Mouse (Mus musculus): Measurements from ENCODE around the gene Cped1. TPM values are rescaled to one million over a fixed set of nuclear protein-coding genes. Genes with fewer than 3 reads are reported as not detected.
"Not testable (repeated sequence)": the region's sequence is repeated elsewhere in the genome, so short reads cannot be mapped to it uniquely, and the experiment has no call there.

Gene Cped1
- polyA plus RNA-seq, 1 experiment from 2014 or later, result 6.4 TPM

DNA sequence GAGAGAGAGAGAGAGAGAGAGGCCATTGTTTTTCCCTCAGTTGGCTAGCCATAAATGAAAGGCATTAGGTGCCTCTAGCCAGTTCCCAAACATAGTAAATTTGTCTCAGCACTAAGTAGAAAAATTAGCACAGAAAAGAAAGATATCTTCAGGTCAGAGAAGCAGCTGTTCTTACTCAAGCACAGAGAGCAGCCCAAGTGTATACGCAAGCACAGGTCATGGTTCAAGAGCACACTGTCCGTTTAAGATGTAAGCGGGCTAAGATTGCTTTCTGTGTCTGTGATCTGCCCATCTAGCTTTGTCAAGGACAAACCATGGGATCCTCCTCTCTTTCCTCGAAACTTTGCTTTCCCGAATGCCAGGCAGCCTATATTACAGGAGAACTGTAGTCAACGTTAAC, 249.4 kb downstream of the Cped1 start:
- H3K4me3 ChIP-seq (ENCODE audit: low read depth, low read length), result no peak overlapping the region
- H3K4me2 ChIP-seq, result no peak overlapping the region
- no peak overlapping the region for H3K9ac ChIP-seq (ENCODE audit: low read depth, low read length)
- H3K4me1 ChIP-seq (ENCODE audit: control insufficient read depth, insufficient read depth, low read length), result no peaks in the 10 kb centered on the region; the same call in 1 of the 2 replicates
- H3K27me3 ChIP-seq (ENCODE audit: control insufficient read depth, insufficient read depth, low read length), result no peaks in the 10 kb centered on the region
- no peaks in the 10 kb centered on the region for H3K36me3 ChIP-seq (ENCODE audit: control insufficient read depth, insufficient read depth, low read length)
- no peaks in the 10 kb centered on the region for H3K9me3 ChIP-seq (replicated peaks; ENCODE audit: control insufficient read depth, low read length)
- ATAC-seq (replicated peaks; ENCODE audit: insufficient number of reproducible peaks, low FRiP score, low TSS enrichment), result no peak
- no peak overlapping the region for H3K27ac ChIP-seq (ENCODE audit: low read depth, low read length)
- WGBS (ENCODE audit: insufficient replicate concordance), result 77% methylated on average over 6 of the region's 6 CpGs

DNA sequence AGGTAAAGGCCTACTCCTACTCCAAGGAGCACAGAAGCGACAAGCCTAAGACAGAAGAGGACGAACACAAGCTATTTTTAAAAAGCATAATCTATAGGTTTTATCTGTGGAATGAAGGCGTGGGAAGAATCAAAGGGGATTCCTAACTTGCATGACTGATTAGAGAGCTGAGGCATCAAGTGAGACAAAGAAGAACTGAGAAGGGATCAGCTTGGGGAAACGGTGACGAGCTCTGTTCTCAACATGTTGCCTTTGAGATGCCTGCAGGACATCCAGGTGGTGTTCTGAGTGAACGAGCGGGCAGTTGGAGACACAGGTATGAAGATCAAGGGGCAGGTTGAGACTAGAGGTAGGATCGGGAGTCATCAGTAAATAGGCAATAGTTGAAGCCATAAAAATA, 257.6 kb downstream of the Cped1 start:
- no peak overlapping the region for H3K9ac ChIP-seq (ENCODE audit: low read depth, low read length)
- H3K36me3 ChIP-seq (ENCODE audit: control insufficient read depth, insufficient read depth, low read length), result no peaks in the 10 kb centered on the region
- H3K27me3 ChIP-seq (ENCODE audit: control insufficient read depth, insufficient read depth, low read length), result no peaks in the 10 kb centered on the region
- 0 out of 2 replicates have a peak, but pooled peaks cover 2% of the 10 kb centered on the region for H3K4me1 ChIP-seq (ENCODE audit: control insufficient read depth, insufficient read depth, low read length)
- H3K4me2 ChIP-seq, result no peak overlapping the region
- 61% methylated on average over 8 of the region's 8 CpGs for WGBS (ENCODE audit: insufficient replicate concordance)
- no peak overlapping the region for H3K4me3 ChIP-seq (ENCODE audit: low read depth, low read length)
- H3K9me3 ChIP-seq (replicated peaks; ENCODE audit: control insufficient read depth, low read length), result no peaks in the 10 kb centered on the region
- no peak overlapping the region for H3K27ac ChIP-seq (ENCODE audit: low read depth, low read length)
- ATAC-seq (replicated peaks; ENCODE audit: insufficient number of reproducible peaks, low FRiP score, low TSS enrichment), result no peak

DNA sequence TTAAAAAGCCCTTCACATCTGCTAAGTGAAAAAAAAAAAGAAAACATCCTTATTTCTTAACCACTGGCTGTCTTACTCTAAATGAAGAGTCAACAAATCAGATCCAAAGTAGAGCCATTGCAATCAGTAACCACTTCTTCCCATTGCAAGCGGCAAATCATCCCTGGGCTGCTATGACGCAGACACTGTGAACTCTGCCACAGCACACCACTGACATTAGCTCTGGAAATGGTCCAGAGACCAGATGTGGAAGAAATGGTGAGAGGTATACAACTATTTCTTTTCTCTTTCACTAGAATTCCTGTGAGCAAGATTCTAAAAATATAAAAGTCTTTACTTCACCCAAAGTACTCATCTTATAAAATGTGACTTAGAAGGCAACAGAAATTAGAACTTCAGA, 261.0 kb downstream of the Cped1 start:
- Histone ChIP-seq H3K9ac (ENCODE audit: low read depth, low read length) (no peak overlapping the region), H3K27ac (ENCODE audit: low read depth, low read length) (no peak overlapping the region), H3K4me3 (ENCODE audit: low read depth, low read length) (no peak overlapping the region), H3K36me3 (ENCODE audit: control insufficient read depth, insufficient read depth, low read length) (no peaks in the 10 kb centered on the region), H3K4me2 (no peak overlapping the region), H3K27me3 (ENCODE audit: control insufficient read depth, insufficient read depth, low read length) (no peaks in the 10 kb centered on the region), H3K9me3 (replicated peaks; ENCODE audit: control insufficient read depth, low read length) (no peaks in the 10 kb centered on the region), H3K4me1 (ENCODE audit: control insufficient read depth, insufficient read depth, low read length) (0 out of 2 replicates have a peak, but pooled peaks cover 2% of the 10 kb centered on the region)
- WGBS (ENCODE audit: insufficient replicate concordance), result 92% methylated on average over 2 of the region's 2 CpGs
- no peak for ATAC-seq (replicated peaks; ENCODE audit: insufficient number of reproducible peaks, low FRiP score, low TSS enrichment)

DNA sequence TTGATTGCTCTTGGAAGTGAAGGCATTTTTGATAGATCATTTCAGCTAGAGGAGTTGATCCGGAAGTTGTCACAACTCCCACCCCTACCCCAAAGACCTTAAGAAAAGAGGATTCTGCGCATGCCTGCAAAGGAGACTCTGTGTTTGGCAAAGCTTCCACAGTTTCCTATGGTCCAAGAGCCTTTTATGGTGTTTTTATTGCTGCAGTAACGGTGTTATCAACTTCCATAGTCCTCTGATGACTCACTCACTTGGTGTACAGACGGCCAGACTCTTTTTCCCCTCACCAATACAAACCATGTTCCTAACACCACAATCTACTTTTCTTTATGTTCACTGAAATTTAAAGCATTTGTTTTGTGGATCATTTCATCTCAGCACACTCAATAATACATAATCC, 273.1 kb downstream of the Cped1 start:
- Histone ChIP-seq H3K9ac (ENCODE audit: low read depth, low read length) (no peak overlapping the region), H3K9me3 (replicated peaks; ENCODE audit: control insufficient read depth, low read length) (no peaks in the 10 kb centered on the region), H3K4me3 (ENCODE audit: low read depth, low read length) (no peak overlapping the region), H3K27ac (ENCODE audit: low read depth, low read length) (no peak overlapping the region), H3K4me1 (ENCODE audit: control insufficient read depth, insufficient read depth, low read length) (no peaks in the 10 kb centered on the region), H3K36me3 (ENCODE audit: control insufficient read depth, insufficient read depth, low read length) (no peaks in the 10 kb centered on the region), H3K27me3 (ENCODE audit: control insufficient read depth, insufficient read depth, low read length) (no peaks in the 10 kb centered on the region), H3K4me2 (no peak overlapping the region)
- WGBS (ENCODE audit: insufficient replicate concordance), result 55% methylated on average over 4 of the region's 4 CpGs
- ATAC-seq (replicated peaks; ENCODE audit: insufficient number of reproducible peaks, low FRiP score, low TSS enrichment), result no peak

DNA sequence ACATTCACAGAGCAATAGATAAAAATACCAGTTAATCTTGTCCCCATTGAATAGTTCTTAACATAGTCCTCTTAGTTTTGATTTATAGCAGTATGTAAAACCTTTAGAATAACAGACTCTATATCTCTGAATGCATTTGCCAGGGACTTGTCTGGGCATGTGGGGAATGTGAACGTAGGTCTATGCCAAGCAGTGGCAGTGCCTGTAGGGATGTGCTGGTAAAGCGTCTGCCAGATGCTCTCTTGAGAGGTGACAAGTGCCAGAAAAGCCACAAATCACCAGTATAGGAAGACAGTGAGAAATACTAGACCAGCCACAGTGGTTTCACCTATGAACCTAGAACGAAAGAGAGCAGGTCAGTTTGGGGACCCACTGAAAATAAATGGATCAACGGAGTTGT, 276.8 kb downstream of the Cped1 start:
- 71% methylated on average over 4 of the region's 4 CpGs for WGBS (ENCODE audit: insufficient replicate concordance)
- Histone ChIP-seq H3K4me3 (ENCODE audit: low read depth, low read length) (no peak overlapping the region), H3K9ac (ENCODE audit: low read depth, low read length) (no peak overlapping the region), H3K27me3 (ENCODE audit: control insufficient read depth, insufficient read depth, low read length) (no peaks in the 10 kb centered on the region), H3K9me3 (replicated peaks; ENCODE audit: control insufficient read depth, low read length) (no peaks in the 10 kb centered on the region), H3K27ac (ENCODE audit: low read depth, low read length) (no peak overlapping the region), H3K4me1 (ENCODE audit: control insufficient read depth, insufficient read depth, low read length) (no peaks in the 10 kb centered on the region), H3K36me3 (ENCODE audit: control insufficient read depth, insufficient read depth, low read length) (no peaks in the 10 kb centered on the region), H3K4me2 (no peak overlapping the region)
- ATAC-seq (replicated peaks; ENCODE audit: insufficient number of reproducible peaks, low FRiP score, low TSS enrichment), result no peak

DNA sequence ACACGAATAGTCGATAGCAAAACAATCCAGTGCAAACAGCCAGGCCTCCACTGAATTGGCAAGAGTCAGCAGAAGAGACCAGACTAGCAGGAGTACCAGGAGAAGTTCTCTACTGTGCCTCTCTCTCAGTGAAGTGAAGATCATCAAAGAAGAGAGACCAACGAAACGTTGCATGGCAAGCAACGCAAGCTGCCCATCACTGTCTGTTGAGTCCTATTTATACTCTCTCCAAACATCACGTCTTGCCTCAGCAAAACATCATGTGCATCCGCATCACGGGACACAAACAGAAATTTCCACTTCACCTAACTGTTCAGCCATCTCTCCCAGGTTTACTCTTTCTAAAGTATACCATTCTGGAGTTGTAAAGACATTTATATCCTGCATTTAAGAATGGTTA, 278.4 kb downstream of the Cped1 start:
- ATAC-seq (replicated peaks; ENCODE audit: insufficient number of reproducible peaks, low FRiP score, low TSS enrichment); H3K27ac ChIP-seq (ENCODE audit: low read depth, low read length); H3K27me3 ChIP-seq (ENCODE audit: control insufficient read depth, insufficient read depth, low read length); H3K9ac ChIP-seq (ENCODE audit: low read depth, low read length); H3K4me1 ChIP-seq (ENCODE audit: control insufficient read depth, insufficient read depth, low read length); H3K36me3 ChIP-seq (ENCODE audit: control insufficient read depth, insufficient read depth, low read length); H3K4me2 ChIP-seq; H3K9me3 ChIP-seq (replicated peaks; ENCODE audit: control insufficient read depth, low read length); H3K4me3 ChIP-seq (ENCODE audit: low read depth, low read length): not testable (repeated sequence)
- 81% methylated on average over 8 of the region's 8 CpGs for WGBS (ENCODE audit: insufficient replicate concordance)

DNA sequence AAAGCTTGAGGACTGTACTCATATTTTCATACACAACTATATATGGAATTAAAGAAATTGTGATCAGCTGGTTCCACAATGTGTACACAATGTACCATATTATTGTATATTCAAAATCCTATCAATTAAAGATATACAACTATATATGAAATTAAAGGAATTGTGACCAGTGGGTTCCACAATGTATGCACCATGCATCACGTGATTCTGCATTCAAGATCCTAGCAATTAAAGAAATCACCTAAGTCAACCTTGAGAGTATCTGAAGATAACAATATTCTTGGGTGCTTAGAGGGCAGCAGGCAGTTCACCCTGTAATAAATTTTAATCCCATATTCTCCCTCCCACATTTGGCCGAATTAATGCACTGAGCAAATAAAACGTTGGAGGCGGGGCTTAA, 280.3 kb downstream of the Cped1 start:
- H3K27me3 ChIP-seq (ENCODE audit: control insufficient read depth, insufficient read depth, low read length), result no peaks in the 10 kb centered on the region
- H3K4me3 ChIP-seq (ENCODE audit: low read depth, low read length), result no peak overlapping the region
- H3K4me2 ChIP-seq, result no peak overlapping the region
- no peak overlapping the region for H3K9ac ChIP-seq (ENCODE audit: low read depth, low read length)
- no peaks in the 10 kb centered on the region for H3K4me1 ChIP-seq (ENCODE audit: control insufficient read depth, insufficient read depth, low read length)
- no peak for ATAC-seq (replicated peaks; ENCODE audit: insufficient number of reproducible peaks, low FRiP score, low TSS enrichment)
- no peak overlapping the region for H3K27ac ChIP-seq (ENCODE audit: low read depth, low read length)
- 77% methylated on average over 4 of the region's 4 CpGs for WGBS (ENCODE audit: insufficient replicate concordance)
- no peaks in the 10 kb centered on the region for H3K36me3 ChIP-seq (ENCODE audit: control insufficient read depth, insufficient read depth, low read length)
- H3K9me3 ChIP-seq (replicated peaks; ENCODE audit: control insufficient read depth, low read length), result no peaks in the 10 kb centered on the region

DNA sequence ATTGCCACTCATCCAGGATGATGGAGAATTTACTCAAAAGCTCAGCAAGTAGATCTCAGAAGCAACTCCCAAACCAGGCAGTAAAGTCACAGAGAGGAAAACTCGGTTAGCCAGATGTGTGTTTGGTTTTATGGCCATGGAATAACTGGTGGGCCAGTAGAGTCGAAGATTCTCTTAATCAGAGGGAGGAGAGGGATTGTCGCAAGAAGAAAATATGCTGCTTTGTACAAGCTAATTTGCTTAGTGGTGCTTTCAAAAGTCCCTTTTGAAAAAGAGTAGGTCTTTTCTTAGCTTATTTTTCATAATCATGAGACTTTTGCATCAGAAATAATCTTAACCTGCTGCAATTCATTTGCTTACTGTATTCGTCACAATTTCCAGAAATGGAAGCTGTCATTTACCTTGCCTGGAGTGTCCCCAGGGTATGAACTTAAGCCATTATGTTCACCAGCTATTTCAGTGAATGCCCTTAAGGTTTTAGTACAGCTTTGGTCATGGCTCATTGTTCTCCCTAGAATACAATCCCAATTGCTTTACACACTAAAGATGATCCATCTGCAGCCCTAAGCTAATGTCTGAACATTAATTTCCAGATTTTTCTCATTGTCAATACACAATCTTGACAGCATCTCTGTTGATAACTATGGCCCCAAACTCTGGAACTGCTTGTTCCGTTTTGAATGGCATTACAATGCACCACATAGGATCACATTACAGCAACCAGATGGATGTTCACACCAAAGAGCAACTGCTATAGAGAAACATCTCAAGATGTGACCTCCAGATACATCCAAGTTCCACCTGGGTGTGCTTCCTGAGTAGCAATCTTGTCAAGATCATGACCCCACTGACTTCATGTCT, 282.3 kb downstream of the Cped1 start:
- Histone ChIP-seq H3K4me3 (ENCODE audit: low read depth, low read length) (no peak overlapping the region), H3K4me1 (ENCODE audit: control insufficient read depth, insufficient read depth, low read length) (no peaks in the 10 kb centered on the region), H3K9ac (ENCODE audit: low read depth, low read length) (no peak overlapping the region), H3K36me3 (ENCODE audit: control insufficient read depth, insufficient read depth, low read length) (no peaks in the 10 kb centered on the region), H3K27ac (ENCODE audit: low read depth, low read length) (no peak overlapping the region), H3K9me3 (replicated peaks; ENCODE audit: control insufficient read depth, low read length) (no peaks in the 10 kb centered on the region), H3K4me2 (no peak overlapping the region), H3K27me3 (ENCODE audit: control insufficient read depth, insufficient read depth, low read length) (no peaks in the 10 kb centered on the region)
- ATAC-seq (replicated peaks; ENCODE audit: insufficient number of reproducible peaks, low FRiP score, low TSS enrichment), result no peak
- 71% methylated on average over 5 of the region's 5 CpGs for WGBS (ENCODE audit: insufficient replicate concordance)

DNA sequence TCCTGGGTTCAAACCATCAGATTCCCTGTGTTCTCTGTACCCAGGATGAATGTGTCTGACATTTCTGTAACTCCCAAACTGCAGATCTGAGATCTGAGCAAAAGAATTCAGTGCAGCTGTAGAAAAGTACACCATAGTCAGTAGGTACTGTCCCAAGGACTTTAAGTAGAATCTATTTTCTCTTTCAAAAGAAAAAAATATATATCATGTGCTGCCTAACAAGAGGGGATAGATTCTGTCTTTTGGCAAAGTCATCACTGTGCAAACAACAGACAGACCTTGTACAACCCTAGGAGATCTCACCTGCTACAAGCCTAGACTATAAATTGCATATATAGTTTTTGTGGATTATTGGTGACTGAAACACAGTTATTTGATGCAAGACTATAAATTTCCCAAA, 283.0 kb downstream of the Cped1 start:
- Histone ChIP-seq H3K4me1 (ENCODE audit: control insufficient read depth, insufficient read depth, low read length) (no peaks in the 10 kb centered on the region), H3K36me3 (ENCODE audit: control insufficient read depth, insufficient read depth, low read length) (no peaks in the 10 kb centered on the region), H3K27me3 (ENCODE audit: control insufficient read depth, insufficient read depth, low read length) (no peaks in the 10 kb centered on the region), H3K4me2 (no peak overlapping the region), H3K9me3 (replicated peaks; ENCODE audit: control insufficient read depth, low read length) (no peaks in the 10 kb centered on the region), H3K27ac (ENCODE audit: low read depth, low read length) (no peak overlapping the region), H3K4me3 (ENCODE audit: low read depth, low read length) (no peak overlapping the region), H3K9ac (ENCODE audit: low read depth, low read length) (no peak overlapping the region)
- no peak for ATAC-seq (replicated peaks; ENCODE audit: insufficient number of reproducible peaks, low FRiP score, low TSS enrichment)
